Mouse (Mus musculus): ENCODE data around the gene Cd200r3.
A peak's percentile ranks its signal among the peaks of the same experiment; 100 is the strongest.

Gene Cd200r3

DNA sequence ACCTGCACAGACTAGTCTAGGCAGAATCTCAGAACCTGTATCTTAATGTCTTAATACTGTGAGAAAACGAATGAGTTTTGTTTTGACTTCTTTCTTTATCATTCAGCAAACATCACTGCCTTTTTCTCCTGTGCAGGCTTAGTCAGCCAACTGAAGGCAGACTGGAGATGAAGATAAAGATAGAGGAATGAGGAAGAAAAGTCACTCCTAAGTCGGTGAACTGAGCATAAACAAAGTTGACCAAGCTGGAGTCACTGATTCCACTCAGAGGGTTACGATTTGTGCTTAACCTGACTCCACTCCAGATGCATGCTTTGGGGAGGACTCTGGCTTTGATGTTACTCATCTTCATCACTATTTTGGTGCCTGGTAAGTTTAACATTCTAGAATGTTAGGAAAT, at the start of gene Cd200r3:
Gene Cd200r3 (plus strand): TSS at position 211 of the 400 bp plus-strand sequence.
- DNase-seq (ENCODE audit: low spot score): no peak

DNA sequence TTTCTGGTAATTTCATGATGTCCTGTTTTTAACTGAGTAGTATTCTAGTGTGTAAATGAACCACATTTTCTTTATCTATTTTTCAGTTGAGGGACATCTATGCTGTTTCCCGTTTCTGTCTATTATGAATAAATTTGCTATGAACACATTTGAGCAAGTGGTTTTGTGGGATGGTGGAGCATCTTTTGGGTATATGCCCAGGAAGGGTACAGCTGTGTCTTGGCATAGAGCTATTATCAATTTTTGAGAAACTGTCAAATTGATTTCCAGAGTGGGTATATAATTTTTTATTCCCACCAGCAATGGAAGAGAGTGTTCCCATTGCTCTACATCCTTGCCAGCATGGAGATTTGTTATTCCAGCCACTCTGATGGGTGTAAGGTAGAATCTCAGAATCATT, 11.5 kb upstream of the Cd200r3 start:
- DNase-seq (ENCODE audit: low spot score): peak; percentile 22

DNA sequence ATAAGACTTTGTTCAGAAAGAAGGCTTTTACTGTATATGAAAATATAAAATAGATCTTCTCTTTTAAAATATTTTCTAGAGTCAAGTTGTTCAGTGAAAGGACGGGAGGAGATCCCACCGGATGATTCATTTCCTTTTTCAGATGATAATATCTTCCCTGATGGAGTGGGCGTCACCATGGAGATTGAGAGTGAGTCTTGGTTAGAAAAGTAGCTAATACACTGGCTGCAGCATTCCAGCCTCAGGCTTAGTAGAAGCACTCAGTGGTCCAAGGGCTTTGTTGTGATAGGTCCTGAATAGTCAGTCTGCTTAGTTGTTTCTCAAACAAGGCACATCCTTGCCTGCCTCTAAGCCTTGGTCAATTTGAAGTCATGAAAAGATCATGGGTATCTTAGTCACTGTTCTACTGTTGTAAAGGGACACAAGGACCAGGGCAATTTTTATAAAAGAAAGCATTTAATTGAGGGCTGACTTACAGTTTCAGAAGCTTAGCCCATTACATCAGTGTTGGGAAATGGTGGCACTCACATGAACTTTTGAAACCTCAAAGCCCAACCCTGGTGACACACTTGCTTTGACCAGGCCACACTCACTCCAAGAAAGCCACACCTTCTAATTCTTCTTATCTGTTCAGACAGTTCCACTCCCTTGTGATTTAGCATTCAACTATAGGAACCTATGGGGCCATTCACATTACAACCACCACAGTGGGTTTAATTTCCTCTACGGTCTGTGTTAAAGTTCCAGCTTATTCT, 8.1 kb downstream of the Cd200r3 start:
- no peak for DNase-seq (ENCODE audit: low spot score)

DNA sequence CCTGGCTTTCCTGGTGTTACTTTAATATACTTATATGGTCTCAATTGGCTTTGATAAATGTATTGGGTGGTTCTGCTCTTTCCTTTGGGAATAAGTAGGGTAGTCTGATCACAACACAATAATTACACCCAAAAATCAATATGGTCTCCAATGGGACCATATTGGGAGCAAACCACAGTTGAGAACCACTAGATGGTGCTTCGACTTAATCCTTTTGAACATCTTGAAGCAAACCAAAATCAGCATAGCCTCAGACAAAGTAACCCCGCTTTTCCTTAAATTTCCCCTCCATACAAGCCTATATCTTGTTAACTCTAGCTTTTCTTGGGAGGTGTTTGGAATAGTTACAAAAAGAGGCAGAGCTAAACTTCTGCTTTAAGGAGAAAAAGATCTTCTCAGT, 18.8 kb downstream of the Cd200r3 start:
- no peak for DNase-seq (ENCODE audit: low spot score)

DNA sequence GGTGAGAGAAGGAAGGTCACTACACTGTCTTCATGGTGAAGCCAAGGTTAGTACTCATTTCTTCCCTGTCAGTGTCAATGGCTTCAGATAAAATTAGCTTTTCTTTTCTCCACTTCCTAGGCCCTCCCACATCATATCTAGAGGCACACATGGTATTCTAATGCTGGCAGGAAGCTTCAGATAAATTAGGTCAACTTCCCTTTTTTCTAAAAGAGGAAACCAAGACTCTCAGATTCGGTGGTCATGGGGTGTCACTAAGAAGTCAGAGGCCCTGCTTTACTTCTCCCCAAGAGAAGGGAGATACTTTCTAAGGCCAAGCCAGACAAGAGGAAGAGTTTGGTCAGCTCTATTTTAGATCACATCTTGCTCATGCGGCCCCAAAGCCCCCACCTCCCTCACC, 19.3 kb downstream of the Cd200r3 start:
- peak; percentile 13 for DNase-seq (ENCODE audit: low spot score)

DNA sequence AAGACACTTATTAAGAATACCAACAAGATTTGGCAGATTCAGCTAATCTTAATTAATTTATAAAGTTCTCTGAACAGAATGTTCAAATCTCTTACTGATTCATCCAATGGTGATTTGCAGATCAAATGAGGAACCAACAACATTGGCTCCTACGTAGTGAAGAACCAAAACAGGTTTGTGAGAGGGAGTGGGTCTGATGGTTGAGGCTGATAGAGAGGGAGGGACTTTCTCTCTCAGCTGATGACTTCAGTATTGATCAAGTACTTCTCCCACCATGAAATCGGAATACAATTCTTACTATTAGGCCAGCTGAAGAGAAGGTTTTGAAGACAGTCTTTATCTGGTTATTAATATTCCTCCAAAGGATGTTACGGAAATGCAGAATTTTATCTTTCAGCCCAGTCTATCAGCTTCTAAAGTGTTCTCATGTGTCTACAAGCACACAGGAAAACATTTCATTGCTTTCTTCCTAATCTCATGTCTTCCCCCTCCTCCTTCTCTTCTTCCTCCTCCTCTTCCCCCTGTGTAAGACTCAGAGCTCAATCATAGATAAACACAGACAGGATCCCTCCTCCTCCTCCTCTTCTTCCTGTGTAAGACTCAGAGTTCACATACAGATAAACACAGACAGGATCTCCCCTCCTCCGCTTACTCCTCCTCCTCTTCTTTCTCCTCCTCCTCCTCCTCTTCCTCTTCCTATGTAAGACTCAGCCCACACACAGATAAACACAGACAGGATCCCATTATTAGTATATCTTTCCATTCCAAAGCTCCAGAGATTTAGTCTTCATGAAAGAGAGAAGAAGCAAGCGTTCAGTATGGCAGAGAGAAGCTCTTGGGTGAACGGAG, 21.3 kb downstream of the Cd200r3 start:
- no peak for DNase-seq (ENCODE audit: low spot score)

DNA sequence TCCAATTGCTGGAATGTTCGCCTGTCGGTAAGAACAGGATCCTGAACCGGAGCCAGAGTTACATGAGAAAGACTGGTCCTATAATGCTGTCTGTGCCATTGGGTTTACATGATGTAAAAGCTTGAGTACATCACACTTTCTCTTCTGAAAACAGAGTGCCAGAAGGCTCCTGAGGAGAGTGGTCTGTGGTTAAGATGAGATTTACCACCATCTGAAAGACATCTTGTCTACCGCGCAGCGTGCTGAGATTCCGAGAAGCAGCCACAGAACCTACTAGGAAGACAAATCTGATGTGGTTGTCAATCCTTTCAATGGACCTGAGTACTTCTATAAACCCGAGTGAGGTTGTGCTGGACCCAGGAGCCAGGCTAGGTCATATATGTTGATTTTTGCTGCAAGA, 21.9 kb downstream of the Cd200r3 start:
- DNase-seq (ENCODE audit: low spot score): no peak

DNA sequence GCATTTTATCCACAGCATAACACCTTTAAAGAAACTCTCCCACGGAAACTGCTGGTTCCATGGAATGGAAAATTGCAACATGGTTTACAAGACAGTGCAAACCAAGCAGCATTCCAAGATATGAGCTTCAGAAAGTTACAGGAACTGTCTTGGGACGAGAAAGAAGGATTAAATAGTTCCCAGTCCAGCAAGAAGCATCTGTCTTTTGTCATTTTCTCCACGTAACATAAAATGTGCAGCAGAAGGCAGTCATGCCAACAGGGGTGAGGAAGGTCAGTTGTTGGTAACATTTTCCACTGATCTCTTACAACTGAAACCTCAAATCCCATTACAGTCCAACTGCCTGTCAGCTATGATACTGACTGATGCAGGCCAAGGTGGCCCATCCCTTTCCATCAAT, 22.4 kb downstream of the Cd200r3 start:
- DNase-seq (ENCODE audit: low spot score): no peak

DNA sequence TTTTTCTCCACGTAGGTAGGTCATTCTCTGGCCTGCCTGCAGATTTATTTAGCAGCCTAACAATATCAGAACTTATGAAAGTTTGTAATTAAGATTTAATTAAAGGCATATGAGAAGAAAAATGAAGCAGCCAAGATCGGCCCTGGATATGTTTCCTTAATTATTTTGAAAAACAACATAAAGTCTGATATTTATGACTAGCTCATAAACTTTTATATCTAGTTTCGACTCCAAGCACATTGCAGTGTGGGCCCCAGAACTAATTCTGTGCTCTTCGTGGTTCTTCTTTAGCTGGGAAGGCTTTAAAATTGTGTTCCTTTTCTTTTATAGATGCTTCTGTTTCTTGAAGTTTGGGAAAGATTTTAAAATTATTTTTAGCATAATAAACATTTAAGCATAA, 23.4 kb downstream of the Cd200r3 start:
- DNase-seq (ENCODE audit: low spot score): no peak

DNA sequence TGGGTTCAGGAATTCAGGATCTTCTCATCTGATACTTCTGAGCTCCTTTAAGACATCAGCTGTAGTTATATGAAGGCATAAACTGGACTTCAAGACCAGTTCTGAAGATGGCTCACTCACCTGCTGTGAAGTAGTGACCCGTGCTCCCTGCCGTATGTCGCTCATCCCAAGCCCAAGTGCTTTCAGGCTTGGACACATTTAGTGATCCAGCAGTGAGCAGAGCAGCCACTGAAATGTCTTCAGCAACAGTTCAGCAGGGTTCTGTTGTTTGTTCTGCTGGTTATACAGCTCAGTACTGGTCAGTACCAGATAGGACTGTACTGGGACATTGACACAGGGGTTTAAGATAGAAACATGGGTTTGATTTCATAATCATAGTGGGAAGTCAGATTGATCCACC, 24.6 kb downstream of the Cd200r3 start:
- no peak for DNase-seq (ENCODE audit: low spot score)

DNA sequence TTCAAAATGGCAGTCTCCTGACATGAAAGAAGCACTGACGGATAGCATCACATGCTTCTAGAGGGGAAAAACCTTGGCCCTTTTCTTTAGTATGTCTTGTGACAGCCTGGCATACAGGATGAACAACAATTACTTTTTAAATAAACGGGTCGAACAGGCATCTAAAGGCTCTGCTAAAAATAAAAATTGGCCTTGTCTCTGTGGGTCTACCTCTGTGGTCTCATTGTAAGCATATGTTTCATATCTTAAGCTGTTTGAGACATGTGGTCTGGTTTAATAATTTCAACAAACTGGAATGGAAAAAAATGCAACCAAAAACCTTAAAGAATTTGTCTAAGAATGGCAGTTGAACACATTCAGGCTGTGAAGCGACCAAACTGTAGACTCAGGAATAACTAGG, 27.4 kb downstream of the Cd200r3 start:
- DNase-seq (ENCODE audit: low spot score): no peak

DNA sequence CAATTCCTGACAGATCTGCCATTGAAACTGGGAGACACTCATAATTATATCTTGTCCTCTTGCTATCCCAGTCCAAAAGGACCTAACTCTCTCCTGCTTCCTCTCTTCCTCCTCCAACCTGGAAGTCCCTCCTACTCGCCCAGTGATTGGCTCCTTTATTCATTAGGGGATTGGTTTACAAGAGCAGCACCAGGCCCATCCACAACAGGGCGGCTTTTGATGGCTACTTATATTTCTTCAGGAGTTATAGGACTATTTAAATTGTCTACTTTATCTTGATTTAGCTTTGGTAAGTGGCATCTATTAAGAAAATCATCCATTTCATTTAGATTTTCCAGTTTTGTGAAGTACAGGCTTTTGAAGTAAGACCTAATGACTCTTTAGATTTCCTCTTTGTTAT, 30.6 kb downstream of the Cd200r3 start:
- no peak for DNase-seq (ENCODE audit: low spot score)

DNA sequence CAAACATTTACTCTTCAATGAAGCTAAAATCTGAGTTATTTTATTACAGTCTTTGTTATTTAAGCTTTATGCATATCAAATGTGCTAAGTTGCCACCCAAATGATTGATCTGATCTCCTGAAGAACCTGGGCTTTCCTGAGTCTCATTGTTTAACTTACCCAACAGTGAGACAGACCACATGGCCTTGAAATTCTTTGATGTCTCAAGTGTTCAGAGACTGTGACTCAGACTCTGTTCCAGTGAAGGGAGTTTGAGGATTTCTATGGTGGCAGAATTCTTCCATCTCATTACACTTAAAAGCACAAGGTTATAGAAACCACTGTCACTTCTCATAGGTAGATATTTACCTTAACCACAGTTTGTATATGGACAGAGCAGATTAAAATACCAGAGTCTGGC, 32.6 kb downstream of the Cd200r3 start:
- no peak for DNase-seq (ENCODE audit: low spot score)

DNA sequence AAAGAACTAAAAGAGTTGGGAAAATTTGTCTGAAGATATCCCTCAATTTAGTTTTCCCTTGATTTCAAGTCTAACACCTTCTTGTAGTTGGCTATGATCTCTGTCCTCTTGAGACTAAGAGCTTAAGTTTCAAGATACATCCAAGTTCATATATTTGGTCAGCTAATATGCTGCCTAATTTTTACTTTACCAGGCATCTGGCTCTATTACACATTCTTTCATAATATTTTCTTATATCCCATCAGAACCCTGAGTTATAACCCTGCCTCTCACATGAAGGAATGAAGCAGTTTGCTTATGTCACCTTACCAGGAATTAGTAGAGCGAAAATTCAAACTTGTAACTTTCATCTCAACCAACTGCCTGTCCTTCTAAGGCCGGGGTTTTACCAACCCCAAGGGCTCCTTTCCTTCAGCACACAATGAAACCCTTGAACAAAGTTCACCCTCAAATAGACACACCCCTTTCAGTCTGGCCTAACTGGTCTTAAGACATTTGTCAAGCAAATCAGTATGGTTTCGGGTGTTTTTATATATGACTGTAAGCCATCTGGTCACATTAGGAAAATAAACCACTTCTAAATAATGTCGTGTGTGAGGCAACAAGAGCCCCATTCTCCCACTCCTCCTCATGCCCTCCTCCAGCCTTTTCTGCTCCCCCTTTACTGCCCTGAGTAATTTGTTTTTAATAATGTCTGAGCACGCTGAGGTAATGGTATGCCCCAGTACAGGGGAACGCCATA, 33.6 kb downstream of the Cd200r3 start:
- no peak for DNase-seq (ENCODE audit: low spot score)

DNA sequence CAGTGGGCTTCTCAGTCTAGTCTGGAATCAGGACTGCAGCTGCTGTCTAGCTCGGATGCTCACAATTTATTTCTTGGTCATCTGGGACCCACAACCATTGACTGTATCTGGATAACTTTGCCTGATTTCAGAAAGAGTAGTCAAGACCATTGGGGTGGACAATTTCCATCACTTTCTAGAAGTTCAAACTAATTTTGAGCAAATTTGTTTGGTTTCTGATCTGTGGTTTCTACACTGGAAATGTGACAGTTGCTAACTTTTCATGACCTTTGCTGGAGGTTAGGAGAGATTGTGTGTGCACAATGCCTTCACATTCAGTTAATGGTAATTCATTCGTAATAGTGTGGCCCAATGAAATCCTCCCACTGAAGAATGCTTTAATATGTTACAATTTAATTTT, 34.7 kb downstream of the Cd200r3 start:
- no peak for DNase-seq (ENCODE audit: low spot score)

DNA sequence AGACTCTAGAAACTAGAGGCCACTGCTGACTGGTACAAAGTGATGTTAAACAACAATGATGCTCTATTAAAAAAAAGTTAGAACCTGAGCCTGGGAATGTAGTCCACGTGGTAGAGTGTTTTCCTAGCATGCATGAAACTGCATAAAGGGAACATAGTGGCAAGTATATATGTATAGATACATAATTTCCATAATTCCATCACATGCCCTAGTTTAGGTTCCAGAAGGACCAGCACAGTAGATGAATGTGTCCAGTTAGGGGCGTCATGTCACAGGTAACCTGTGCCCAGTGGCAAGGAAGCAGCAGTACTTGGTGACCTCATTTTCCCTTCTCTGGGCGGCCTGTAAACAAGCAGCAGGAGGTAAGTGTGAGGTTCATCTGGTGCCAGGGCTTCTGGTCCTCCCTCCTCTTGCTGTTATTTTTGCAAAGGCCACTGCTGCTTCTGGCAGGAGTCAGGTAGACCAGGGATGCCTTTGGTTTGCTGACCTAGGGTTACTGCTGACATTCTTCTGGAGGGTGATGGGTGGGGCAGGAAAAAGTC, 35.9 kb downstream of the Cd200r3 start:
- no peak for DNase-seq (ENCODE audit: low spot score)

DNA sequence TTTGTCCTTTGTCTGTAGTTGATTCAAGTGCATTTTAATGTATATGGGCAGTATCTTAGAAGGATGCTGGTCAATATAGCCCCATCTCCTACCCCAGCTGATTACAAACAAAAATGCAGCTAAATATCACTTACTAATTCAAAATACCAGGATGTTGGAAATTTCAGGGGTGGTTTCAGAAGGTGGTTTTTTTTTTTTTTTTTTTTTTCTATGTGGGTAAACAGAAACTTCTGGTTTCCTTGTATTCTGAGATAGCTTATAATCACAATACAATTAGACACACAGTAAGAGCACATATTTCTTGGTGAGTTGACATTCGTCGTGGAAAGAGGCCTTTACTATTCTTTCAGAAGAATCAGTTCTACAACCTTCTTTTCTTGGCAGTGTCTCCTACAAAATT, 39.5 kb downstream of the Cd200r3 start:
- no peak for DNase-seq (ENCODE audit: low spot score)

DNA sequence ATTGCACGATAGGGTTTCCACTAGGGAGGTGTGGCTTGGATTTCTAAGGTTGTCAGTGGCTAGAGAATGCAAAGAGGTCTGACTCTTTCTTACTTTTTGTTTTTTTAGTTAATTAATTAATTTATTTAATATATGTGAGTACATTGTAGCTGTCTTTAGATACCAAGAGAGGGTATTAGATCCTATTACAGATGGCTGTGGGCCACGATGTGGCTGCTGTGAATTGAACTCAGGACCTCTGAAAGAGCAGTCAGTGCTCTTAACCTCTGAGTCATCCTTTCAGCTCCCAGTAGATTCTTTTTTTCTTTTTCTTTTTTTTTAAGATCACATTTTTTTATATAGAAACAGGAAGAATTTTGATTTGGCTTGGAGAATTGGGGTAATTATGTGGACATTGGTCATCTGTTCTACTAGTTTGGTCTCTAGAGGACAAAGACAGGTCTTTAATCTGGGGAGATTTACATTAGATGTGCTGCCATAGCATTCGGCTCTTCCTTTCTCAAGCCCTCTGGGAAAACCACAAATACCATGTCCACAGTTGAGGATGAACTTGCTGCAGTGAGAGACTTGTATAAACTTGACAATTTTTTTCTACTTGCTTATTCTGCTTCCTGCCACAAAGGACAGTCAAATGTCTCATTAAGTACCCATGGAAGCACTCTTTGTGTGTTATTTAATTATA, 40.0 kb downstream of the Cd200r3 start:
- no peak for DNase-seq (ENCODE audit: low spot score)

DNA sequence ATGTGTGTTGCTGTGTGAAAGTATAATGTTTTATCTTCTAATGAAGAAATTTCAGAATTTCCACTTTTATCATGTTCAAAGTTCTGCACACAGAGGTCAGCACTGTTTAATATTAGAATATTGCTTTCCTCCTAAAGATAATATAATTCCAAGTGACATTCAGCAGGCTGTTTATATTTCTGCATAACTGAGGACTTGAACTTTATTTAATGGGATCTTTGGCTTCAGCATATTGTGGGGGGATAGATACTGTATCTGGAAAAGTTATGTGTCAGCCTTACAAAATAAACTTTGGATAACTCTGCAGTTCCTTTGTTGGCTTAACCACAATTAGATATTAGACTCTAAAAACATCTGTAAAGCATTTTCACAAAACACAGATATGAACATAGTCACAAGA, 40.6 kb downstream of the Cd200r3 start:
- no peak for DNase-seq (ENCODE audit: low spot score)

DNA sequence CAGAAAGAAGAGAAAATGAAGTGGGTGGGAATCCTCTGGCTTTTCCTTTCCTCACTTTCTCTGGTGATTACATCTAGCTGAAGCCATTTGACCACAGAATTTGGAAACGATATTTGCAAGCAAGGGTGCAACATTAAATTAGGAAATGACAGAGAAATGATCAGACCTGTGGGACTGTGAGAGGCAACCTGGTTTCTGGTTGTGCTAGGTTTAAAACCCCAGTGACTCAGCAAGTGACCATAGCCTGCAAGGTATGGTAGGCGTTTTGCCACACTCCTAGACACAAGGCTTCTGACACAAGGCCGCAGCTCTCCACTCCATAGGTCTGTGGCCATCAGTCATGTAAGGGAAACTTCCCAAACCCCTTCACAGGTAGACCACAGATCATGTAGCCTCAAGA, 41.4 kb downstream of the Cd200r3 start:
- no peak for DNase-seq (ENCODE audit: low spot score)

DNA sequence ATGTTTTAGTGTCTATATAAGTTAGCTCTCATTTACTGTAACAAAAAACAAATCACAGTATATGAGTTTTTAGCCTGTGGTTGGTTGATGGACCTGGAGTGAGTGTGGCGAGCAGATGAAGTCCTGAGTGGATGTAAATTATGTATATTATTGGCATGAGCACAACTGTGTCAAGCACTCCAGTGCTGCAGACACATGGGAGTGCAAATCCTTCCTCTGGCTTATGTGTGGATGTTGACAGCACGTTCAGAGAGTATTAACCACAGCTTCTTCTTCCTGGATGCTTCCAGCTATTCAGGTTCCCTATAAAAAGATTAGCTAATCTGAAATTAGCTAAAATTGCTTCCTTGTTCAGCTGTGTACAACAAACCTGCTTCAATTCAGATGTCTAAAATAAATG, 42.6 kb downstream of the Cd200r3 start:
- no peak for DNase-seq (ENCODE audit: low spot score)

Data from layer of hippocampus, adult 11-12 months (tissue).